Mouse (Mus musculus) heart, adult 2 months (tissue): Measurements from ENCODE around the gene Zbtb8b. TPM values are rescaled to one million over a fixed set of nuclear protein-coding genes. Genes with fewer than 3 reads are reported as not detected.

Experiments used
- DNase-seq, 2 experiments: peaks; one replicate each; pipeline ENCODE4 v3.0.0; 2021
- H3K27ac ChIP-seq: fragments of 200-600 bp; 2 replicates; pipeline ENCODE4 v1.8.1; 2022
- H3K27me3 ChIP-seq: fragments of 200-500 bp; 2 replicates; pipeline ENCODE4 v1.6.1; 2012; ENCODE audit warnings: mild to moderate bottlenecking, low read length, inconsistent platforms, mixed read lengths; ENCODE audit not compliant: control insufficient read depth, insufficient read depth
- H3K36me3 ChIP-seq: fragments of 200-500 bp; 2 replicates; pipeline ENCODE4 v1.6.1; 2012; ENCODE audit warnings: low read length, inconsistent platforms; ENCODE audit not compliant: control insufficient read depth, insufficient read depth
- H3K4me1 ChIP-seq: fragments of 200-500 bp; 2 replicates; pipeline ENCODE4 v1.6.1; 2011; ENCODE audit warnings: low read length; ENCODE audit not compliant: control insufficient read depth, insufficient read depth
- H3K4me3 ChIP-seq: fragments of 200-600 bp; 2 replicates; pipeline ENCODE4 v1.8.1; 2022
- H3K79me2 ChIP-seq: fragments of 200-500 bp; replicated peaks from 2 replicates; pipeline ENCODE4 v1.6.1; 2012; ENCODE audit warnings: mild to moderate bottlenecking, inconsistent platforms, low read length, moderate library complexity, mixed read lengths; ENCODE audit not compliant: control insufficient read depth, insufficient read depth
- H3K9ac ChIP-seq: fragments of 200-500 bp; 2 replicates; pipeline ENCODE4 v1.6.1; 2012; ENCODE audit warnings: low read depth, mild to moderate bottlenecking, control low read depth, inconsistent platforms, low read length, mixed read lengths
- CTCF ChIP-seq: fragments of 200-600 bp; IDR thresholded peaks from 2 replicates; pipeline ENCODE4 v1.8.1; 2022; ENCODE audit warnings: antibody characterized with exemption, mild to moderate bottlenecking, moderate library complexity
- EP300 ChIP-seq: fragments of 200-500 bp; IDR thresholded peaks from 2 replicates; pipeline ENCODE4 v1.6.1; 2011; ENCODE audit warnings: low read depth, low read length, control low read depth; ENCODE audit not compliant: insufficient read depth
- POLR2A ChIP-seq: fragments of 200-500 bp; IDR thresholded peaks from 2 replicates; pipeline ENCODE4 v1.6.1; 2011; ENCODE audit warnings: mild to moderate bottlenecking, low read depth, low read length, control low read depth; ENCODE audit not compliant: insufficient read depth
- WGBS: fragments of 180-500 bp; shearing (Covaris S2); methylation state at CpG from one replicate; pipeline ENCODE4 v1.1.7; 2018; 5-methylcytosine and 5-hydroxymethylcytosine counted together
- intact Hi-C: fragments of 180-260 bp; cut with DNase I; formaldehyde crosslinking; loops from one replicate; pipeline ENCODE4 v1.15.1; 2025
- polyA plus RNA-seq: library from polyadenylated mRNA; depleted of rRNA; stranded (reverse); fragments of >200 nt; gene quantifications from 2 replicates; pipeline ENCODE4 v1.2.3, GENCODE M21; 2012
- total RNA-seq, 2 experiments: library from RNA; stranded (reverse); gene quantifications; 2 replicates each; pipeline ENCODE4 v1.2.3; 2021

Gene Zbtb8b
- total and polyA plus RNA-seq, 3 experiments = 0.07 to 0.10 (median 0.08) TPM

GRCm38 (mm10) chr4:129388404-129388803 is 52.2 kb downstream of the Zbtb8b start:
- no peaks in the 10 kb centered on the region for H3K36me3 ChIP-seq
- no peak for DNase-seq
- no peak overlapping the region for H3K9ac ChIP-seq
- H3K79me2 ChIP-seq = no peaks in the 10 kb centered on the region
- intact Hi-C loops = no loop called here
- no peak for TF ChIP-seq EP300
- no peak for TF ChIP-seq POLR2A
- no peak for TF ChIP-seq CTCF
- peaks cover 3% of the 10 kb centered on the region; the same call in 1 of the 2 replicates for H3K4me1 ChIP-seq
- 94% methylated on average over 5 of the region's 5 CpGs for WGBS
- H3K27ac ChIP-seq = no peak overlapping the region
- no peak overlapping the region for H3K4me3 ChIP-seq
- H3K27me3 ChIP-seq = no peaks in the 10 kb centered on the region

DNA sequence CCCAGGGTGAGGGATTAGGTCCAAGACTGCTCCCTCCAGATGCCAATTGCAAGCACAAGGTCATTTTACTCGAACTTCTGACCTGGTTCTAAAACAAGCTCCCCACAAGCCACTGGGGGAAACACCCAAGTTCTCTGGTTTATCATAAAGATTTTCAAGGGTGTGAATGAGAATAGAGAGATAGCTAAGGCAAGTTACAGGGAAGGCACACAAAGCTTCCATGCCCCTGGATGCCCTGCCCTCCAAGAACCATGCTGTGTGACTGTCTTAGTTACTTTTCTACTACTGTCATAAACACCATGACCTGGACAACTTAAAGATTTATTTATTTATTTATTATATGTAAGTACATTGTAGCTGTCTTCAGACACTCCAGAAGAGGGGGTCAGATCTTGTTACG is 53.7 kb downstream of the Zbtb8b start:
- no peak for TF ChIP-seq CTCF
- no peak for TF ChIP-seq POLR2A
- no peaks in the 10 kb centered on the region for H3K36me3 ChIP-seq
- peaks cover 3% of the 10 kb centered on the region; the same call in 1 of the 2 replicates for H3K4me1 ChIP-seq

DNA sequence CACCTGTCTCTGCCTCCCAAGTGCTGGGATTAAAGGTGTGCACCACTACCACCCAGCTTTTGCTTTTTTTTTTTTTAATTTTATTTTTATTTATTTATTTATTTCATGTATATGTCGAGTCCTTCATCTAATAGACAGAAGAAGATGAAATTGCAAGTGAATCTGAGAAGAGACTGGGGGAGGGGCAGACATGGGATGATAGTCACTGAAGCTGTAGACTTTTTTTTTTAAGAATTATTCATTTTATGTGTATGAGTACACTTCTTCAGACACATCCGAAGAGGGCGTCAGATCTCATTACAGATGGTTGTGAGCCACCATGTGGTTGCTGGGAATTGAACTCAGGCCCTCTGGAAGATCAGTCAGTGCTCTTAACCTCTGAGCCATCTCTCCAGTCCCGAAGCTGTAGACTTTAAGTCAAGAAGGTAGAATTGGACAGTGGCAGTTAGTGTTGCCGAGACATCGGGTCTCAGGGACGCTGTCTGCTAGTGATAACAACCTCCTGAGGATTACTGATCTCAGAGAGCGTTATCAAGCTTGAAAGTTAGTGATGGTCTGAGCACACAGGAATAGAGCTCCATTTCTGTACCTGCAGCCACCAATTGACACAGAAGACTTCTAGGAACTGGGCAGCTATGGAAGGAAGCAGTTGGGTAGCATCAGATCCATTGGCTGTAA is 54.2 kb downstream of the Zbtb8b start:
- DNase-seq = no peak
- Histone ChIP-seq H3K27ac (no peak overlapping the region), H3K27me3 (no peaks in the 10 kb centered on the region), H3K36me3 (no peaks in the 10 kb centered on the region), H3K4me3 (no peak overlapping the region), H3K79me2 (no peaks in the 10 kb centered on the region), H3K9ac (no peak overlapping the region), H3K4me1 (peaks cover 3% of the 10 kb centered on the region; the same call in 1 of the 2 replicates)
- TF ChIP-seq EP300 (no peak), POLR2A (no peak), CTCF (no peak)
- 81% methylated on average over 8 of the region's 8 CpGs for WGBS
- intact Hi-C loops = no loop called here

More for the DNA sequence above, 53.7 kb downstream of the Zbtb8b start:
- intact Hi-C loops = no loop called here
- no peak for DNase-seq
- Histone ChIP-seq H3K4me3 (no peak overlapping the region), H3K27me3 (no peaks in the 10 kb centered on the region), H3K79me2 (no peaks in the 10 kb centered on the region), H3K27ac (no peak overlapping the region), H3K9ac (no peak overlapping the region)
- whole genome bisulfite sequencing = 69% methylated on average over 2 of the region's 2 CpGs

GRCm38 (mm10) chr4:129385685-129386084 is 55.0 kb downstream of the Zbtb8b start:
- WGBS = 73% methylated on average over 11 of the region's 11 CpGs
- no peak overlapping the region for H3K9ac ChIP-seq
- DNase-seq = no peak
- no peaks in the 10 kb centered on the region for H3K27me3 ChIP-seq
- no peak overlapping the region for H3K27ac ChIP-seq
- TF ChIP-seq CTCF (no peak), POLR2A (no peak)
- no peaks in the 10 kb centered on the region for H3K36me3 ChIP-seq
- no peak overlapping the region for H3K4me3 ChIP-seq
- H3K79me2 ChIP-seq = no peaks in the 10 kb centered on the region
- intact Hi-C loops = no loop called here
- peaks cover 3% of the 10 kb centered on the region; the same call in 1 of the 2 replicates for H3K4me1 ChIP-seq

- Histone ChIP-seq H3K27ac (no peak overlapping the region), H3K79me2 (no peaks in the 10 kb centered on the region), H3K4me1 (peaks cover 3% of the 10 kb centered on the region; the same call in 1 of the 2 replicates), H3K36me3 (no peaks in the 10 kb centered on the region), H3K27me3 (no peaks in the 10 kb centered on the region), H3K9ac (no peak overlapping the region), H3K4me3 (no peak overlapping the region)
- peak; percentile 36 to 61 for DNase-seq
- 22% methylated on average over 6 of the region's 6 CpGs for WGBS
- no peak for TF ChIP-seq POLR2A
- 0 out of 2 replicates have a peak, but pooled peaks have one; percentile 14 for TF ChIP-seq EP300
- intact Hi-C loops = no loop called here
These were observed 56.2 kb downstream of the Zbtb8b start for GRCm38 (mm10) chr4:129384440-129384839.

DNA sequence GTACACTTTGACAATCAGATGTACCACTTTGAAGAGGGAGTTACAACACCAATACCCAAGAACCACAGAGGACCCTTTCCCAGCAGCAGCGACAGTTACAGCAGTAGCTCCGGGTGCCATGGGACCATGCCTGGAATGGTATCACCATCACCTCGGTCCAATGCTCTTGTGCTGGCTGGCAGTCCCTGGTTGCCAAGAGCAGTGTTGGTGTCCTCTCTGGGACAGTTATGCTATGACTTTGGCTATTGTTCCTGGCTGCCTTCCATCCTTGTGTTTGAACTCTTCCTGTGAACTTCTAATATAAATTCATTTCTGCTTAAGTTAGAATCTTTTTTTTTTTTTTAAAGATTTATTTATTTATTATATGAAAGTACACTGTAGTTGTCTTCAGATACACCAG is 57.1 kb downstream of the Zbtb8b start:
- H3K36me3 ChIP-seq = no peaks in the 10 kb centered on the region
- H3K4me3 ChIP-seq = no peak overlapping the region
- DNase-seq = no peak
- no peaks in the 10 kb centered on the region for H3K79me2 ChIP-seq
- no peaks in the 10 kb centered on the region for H3K27me3 ChIP-seq
- H3K9ac ChIP-seq = no peak overlapping the region
- TF ChIP-seq EP300 (no peak), CTCF (no peak)
- 50% methylated on average over 3 of the region's 3 CpGs for WGBS
- H3K27ac ChIP-seq = no peak overlapping the region
- peaks cover 3% of the 10 kb centered on the region; the same call in 1 of the 2 replicates for H3K4me1 ChIP-seq
- intact Hi-C loops = no loop called here
